Mouse (Mus musculus) hindbrain, postnatal 0 days (tissue): Measurements from ENCODE around the gene Nol10. TPM values are rescaled to one million over a fixed set of nuclear protein-coding genes. Genes with fewer than 3 reads are reported as not detected.

Source experiments
- ATAC-seq: fragments of 200-750 bp; cut with Nextera tagmentation; 2 replicates; pipeline ENCODE4 v1.8.0; 2017; ENCODE audit warnings: mild to moderate bottlenecking, moderate TSS enrichment, moderate library complexity
- DNase-seq: peaks from one replicate; pipeline ENCODE4 v3.0.0-alpha.2; 2015; ENCODE audit warnings: low spot score
- H3K27ac ChIP-seq: fragments of 300-500 bp; sonication (generic); 2 replicates; pipeline ENCODE4 v1.5.1; 2014; ENCODE audit warnings: mild to moderate bottlenecking
- H3K27me3 ChIP-seq: fragments of 300-500 bp; sonication (generic); 2 replicates; pipeline ENCODE4 v1.6.1; 2014; ENCODE audit warnings: low read length, mixed read lengths; ENCODE audit not compliant: insufficient read depth
- H3K36me3 ChIP-seq: fragments of 300-500 bp; sonication (generic); 2 replicates; pipeline ENCODE4 v1.6.1; 2014; ENCODE audit warnings: low read length, mixed read lengths; ENCODE audit not compliant: insufficient read depth
- H3K4me1 ChIP-seq: fragments of 300-500 bp; sonication (generic); 2 replicates; pipeline ENCODE4 v1.6.1; 2014; ENCODE audit warnings: antibody characterized with exemption, low read length, mixed read lengths; ENCODE audit not compliant: insufficient read depth
- H3K4me2 ChIP-seq: fragments of 300-500 bp; sonication (generic); 2 replicates; pipeline ENCODE4 v1.6.1; 2014; ENCODE audit warnings: low read depth, mild to moderate bottlenecking, low read length, moderate library complexity, mixed read lengths
- H3K4me3 ChIP-seq: fragments of 300-500 bp; sonication (generic); 2 replicates; pipeline ENCODE4 v1.5.1; 2014; ENCODE audit warnings: low read length
- H3K9ac ChIP-seq: fragments of 300-500 bp; sonication (generic); replicated peaks from 2 replicates; pipeline ENCODE4 v1.6.1; 2014; ENCODE audit warnings: mild to moderate bottlenecking, low read length, moderate library complexity, mixed read lengths
- H3K9me3 ChIP-seq: fragments of 300-500 bp; sonication (generic); 2 replicates; pipeline ENCODE4 v1.6.1; 2016; ENCODE audit warnings: low read length, mixed read lengths
- CTCF ChIP-seq: IDR thresholded peaks from 2 replicates; pipeline ENCODE4 v1.5.1; 2016; ENCODE audit warnings: antibody characterized with exemption, control low read depth, low read depth
- WGBS: fragments of 180-500 bp; shearing (Covaris S2); extraction: QIAGEN DNeasy Blood & Tissue Kit; methylation state at CpG from one replicate; pipeline ENCODE4 v1.1.7; 2014; 5-methylcytosine and 5-hydroxymethylcytosine counted together
- polyA plus RNA-seq: library from polyadenylated mRNA; unstranded; fragments of >200 nt; fragmentation: Nextera tagmentation; extraction: Ambion mirVana; gene quantifications from 2 replicates; pipeline ENCODE4 v1.2.1, GENCODE M21; 2015
- total RNA-seq: library from RNA; depleted of rRNA; stranded (reverse); fragments of >200 nt; gene quantifications from 2 replicates; pipeline ENCODE4 v1.2.3, GENCODE M21; 2014

Gene Nol10
- total and polyA plus RNA-seq, 2 experiments from 2014 or later: 7.1 to 12.0 TPM

- Histone ChIP-seq H3K4me2 (no peak overlapping the region), H3K9me3 (no peaks in the 10 kb centered on the region), H3K4me3 (no peak overlapping the region), H3K9ac (no peak overlapping the region), H3K36me3 (peaks cover 1% of the 10 kb centered on the region; the same call in 1 of the 2 replicates), H3K27ac (no peak overlapping the region), H3K4me1 (no peaks in the 10 kb centered on the region), H3K27me3 (no peaks in the 10 kb centered on the region)
- WGBS: 90% methylated on average over 12 of the region's 12 CpGs
- no peak for ATAC-seq
- DNase-seq: no peak
- TF ChIP-seq CTCF: no peak
Measured at GRCm38 (mm10) chr12:17387332-17388135, 39.3 kb downstream of the Nol10 start.

GRCm38 (mm10) chr12:17388136-17388437 lies 39.8 kb downstream of the Nol10 start:
- Histone ChIP-seq H3K27ac (no peak overlapping the region), H3K9me3 (no peaks in the 10 kb centered on the region), H3K36me3 (no peaks in the 10 kb centered on the region), H3K4me2 (no peak overlapping the region), H3K9ac (no peak overlapping the region), H3K4me1 (no peaks in the 10 kb centered on the region), H3K27me3 (no peaks in the 10 kb centered on the region), H3K4me3 (no peak overlapping the region)
- WGBS: 96% methylated on average over 1 of the region's 1 CpGs
- TF ChIP-seq CTCF: no peak
- DNase-seq (no peak), ATAC-seq (no peak)

- H3K4me3 ChIP-seq: no peak overlapping the region
- TF ChIP-seq CTCF: no peak
- H3K27ac ChIP-seq: no peak overlapping the region
- no peaks in the 10 kb centered on the region for H3K27me3 ChIP-seq
- H3K4me1 ChIP-seq: no peaks in the 10 kb centered on the region
- H3K9ac ChIP-seq: no peak overlapping the region
- no peaks in the 10 kb centered on the region for H3K9me3 ChIP-seq
- H3K4me2 ChIP-seq: no peak overlapping the region
- ATAC-seq: no peak
- no peak for DNase-seq
- no peaks in the 10 kb centered on the region for H3K36me3 ChIP-seq
Measured at GRCm38 (mm10) chr12:17390036-17390435, 41.8 kb downstream of the Nol10 start.

- H3K4me3 ChIP-seq: no peak overlapping the region
- DNase-seq (no peak), ATAC-seq (no peak)
- no peak overlapping the region for H3K4me2 ChIP-seq
- no peaks in the 10 kb centered on the region for H3K36me3 ChIP-seq
- no peaks in the 10 kb centered on the region for H3K4me1 ChIP-seq
- TF ChIP-seq CTCF: no peak
- H3K27ac ChIP-seq: no peak overlapping the region
- WGBS: 72% methylated on average over 4 of the region's 4 CpGs
- H3K27me3 ChIP-seq: no peaks in the 10 kb centered on the region
- H3K9ac ChIP-seq: no peak overlapping the region
- H3K9me3 ChIP-seq: no peaks in the 10 kb centered on the region
Measured at GRCm38 (mm10) chr12:17390510-17390909, 42.3 kb downstream of the Nol10 start.

- Histone ChIP-seq H3K4me2 (no peak overlapping the region), H3K4me3 (no peak overlapping the region), H3K9ac (no peak overlapping the region), H3K27me3 (no peaks in the 10 kb centered on the region), H3K27ac (no peak overlapping the region), H3K9me3 (no peaks in the 10 kb centered on the region), H3K4me1 (no peaks in the 10 kb centered on the region), H3K36me3 (no peaks in the 10 kb centered on the region)
- WGBS: 77% methylated on average over 13 of the region's 13 CpGs
- no peak for TF ChIP-seq CTCF
- ATAC-seq: no peak
- no peak for DNase-seq
Measured at GRCm38 (mm10) chr12:17393148-17393547, 44.9 kb downstream of the Nol10 start.

- Histone ChIP-seq H3K27me3 (no peaks in the 10 kb centered on the region), H3K9ac (no peak overlapping the region), H3K36me3 (no peaks in the 10 kb centered on the region), H3K4me1 (no peaks in the 10 kb centered on the region), H3K4me2 (no peak overlapping the region), H3K9me3 (no peaks in the 10 kb centered on the region), H3K27ac (no peak overlapping the region), H3K4me3 (no peak overlapping the region)
- no peak for TF ChIP-seq CTCF
- peak; percentile 29 for DNase-seq
- ATAC-seq: no peak
- WGBS: 69% methylated on average over 2 of the region's 2 CpGs
Measured at GRCm38 (mm10) chr12:17397150-17397549, 48.9 kb downstream of the Nol10 start.

GRCm38 (mm10) chr12:17401419-17401818 lies 53.2 kb downstream of the Nol10 start:
- H3K9ac ChIP-seq: no peak overlapping the region
- no peak for DNase-seq
- no peaks in the 10 kb centered on the region for H3K4me1 ChIP-seq
- H3K4me2 ChIP-seq: no peak overlapping the region
- TF ChIP-seq CTCF: no peak
- H3K27ac ChIP-seq: no peak overlapping the region
- H3K4me3 ChIP-seq: no peak overlapping the region
- no peaks in the 10 kb centered on the region for H3K27me3 ChIP-seq
- WGBS: 95% methylated on average over 1 of the region's 1 CpGs
- H3K9me3 ChIP-seq: no peaks in the 10 kb centered on the region
- ATAC-seq: no peak
- peaks cover 19% of the 10 kb centered on the region; the same call in 1 of the 2 replicates for H3K36me3 ChIP-seq
